Mouse (Mus musculus): ENCODE measurements at regions not wholly inside any gene's neighbourhood (a gene's known extent, or its start where the extent isn't known, plus 50 kb on each side); places are given as distances from the start of the nearest gene placed in this dataset.

GRCm38 (mm10) chr13:86857910-86858309 lies 811.2 kb upstream of the Cox7c start:
- Histone ChIP-seq H3K4me3 (ENCODE audit: control insufficient read depth in 1 of 2, insufficient read depth in 1 of 2, low read depth in 2 of 2, low read length in 2 of 2) (no peak overlapping the region), H3K9ac (ENCODE audit: control insufficient read depth, low read depth, low read length, poor library complexity, severe bottlenecking) (no peak overlapping the region), H3K4me1 (ENCODE audit: control insufficient read depth in 1 of 2, insufficient read depth in 2 of 2, low read length in 2 of 2) (no peaks in the 10 kb centered on the region), H3K79me2 (ENCODE audit: control insufficient read depth, insufficient read depth, low read length, poor library complexity) (no peaks in the 10 kb centered on the region), H3K36me3 (ENCODE audit: control insufficient read depth in 1 of 2, insufficient read depth in 2 of 2, low read length in 2 of 2) (no peaks in the 10 kb centered on the region), H3K27me3 (ENCODE audit: control insufficient read depth in 1 of 2, insufficient read depth in 2 of 2, low read length in 2 of 2) (no peaks in the 10 kb centered on the region), H3K27ac (ENCODE audit: control insufficient read depth, low read depth, low read length) (no peak overlapping the region), H3K9me3 (replicated peaks; ENCODE audit: insufficient read depth, low read length) (no peaks in the 10 kb centered on the region)
- TF ChIP-seq KAT2A (conservative IDR thresholded peaks at IDR 0.05; ENCODE audit: low read depth, low read length) (no peak), USF2 (IDR thresholded peaks at IDR 0.05; ENCODE audit: borderline replicate concordance in 1 of 2, insufficient read depth in 1 of 2, low read depth in 1 of 2, low read length in 2 of 2) (no peak), CHD1 (IDR thresholded peaks at IDR 0.05; ENCODE audit: low read depth, low read length) (no peak), EP300 (IDR thresholded peaks at IDR 0.05; ENCODE audit: low read depth in 1 of 2, low read length in 2 of 2) (0 out of 4 replicates have a peak, but pooled peaks of 1 of the 2 experiments have one; percentile 40), MAFK (IDR thresholded peaks at IDR 0.05; ENCODE audit: borderline replicate concordance, low read depth, low read length) (no peak), SIN3A (IDR thresholded peaks at IDR 0.05; ENCODE audit: low read length) (no peak), MAZ (IDR thresholded peaks at IDR 0.05; ENCODE audit: low read depth, low read length) (no peak), MYC (IDR thresholded peaks at IDR 0.05; ENCODE audit: low read depth, low read length) (no peak), ZNF384 (IDR thresholded peaks at IDR 0.05; ENCODE audit: low read depth, low read length) (peak; percentile 20; the same call in 1 of the 2 replicates), GABPA (IDR thresholded peaks at IDR 0.05; ENCODE audit: low read depth, low read length) (no peak), MAX (IDR thresholded peaks at IDR 0.05; ENCODE audit: low read length) (no peak), POLR2AphosphoS5 (IDR thresholded peaks at IDR 0.05; ENCODE audit: borderline replicate concordance, low read depth, low read length) (no peak)
- peak; percentile 17 for DNase-seq (ENCODE audit: low read depth, low spot score)

GRCm38 (mm10) chr13:86840862-86841261 lies 794.2 kb upstream of the Cox7c start:
- H3K4me1 ChIP-seq (ENCODE audit: control insufficient read depth in 1 of 2, insufficient read depth in 2 of 2, low read length in 2 of 2), result no peaks in the 10 kb centered on the region
- H3K79me2 ChIP-seq (ENCODE audit: control insufficient read depth, insufficient read depth, low read length, poor library complexity), result no peaks in the 10 kb centered on the region
- no peaks in the 10 kb centered on the region for H3K36me3 ChIP-seq (ENCODE audit: control insufficient read depth in 1 of 2, insufficient read depth in 2 of 2, low read length in 2 of 2)
- H3K9ac ChIP-seq (ENCODE audit: control insufficient read depth, low read depth, low read length, poor library complexity, severe bottlenecking), result no peak overlapping the region
- no peaks in the 10 kb centered on the region for H3K27me3 ChIP-seq (ENCODE audit: control insufficient read depth in 1 of 2, insufficient read depth in 2 of 2, low read length in 2 of 2)
- DNase-seq (ENCODE audit: low read depth, low spot score), result no peak
- H3K9me3 ChIP-seq (replicated peaks; ENCODE audit: insufficient read depth, low read length), result no peaks in the 10 kb centered on the region
- no peak overlapping the region for H3K4me3 ChIP-seq (ENCODE audit: control insufficient read depth in 1 of 2, insufficient read depth in 1 of 2, low read depth in 2 of 2, low read length in 2 of 2)
- no peak overlapping the region for H3K27ac ChIP-seq (ENCODE audit: control insufficient read depth, low read depth, low read length)
- TF ChIP-seq E2F4 (IDR thresholded peaks at IDR 0.05; ENCODE audit: borderline replicate concordance, low read depth, low read length), result no peak
- TF ChIP-seq MAZ (IDR thresholded peaks at IDR 0.05; ENCODE audit: low read depth, low read length), result no peak
- no peak for TF ChIP-seq POLR2A (IDR thresholded peaks at IDR 0.05; ENCODE audit: control insufficient read depth in 1 of 2, insufficient read depth in 1 of 2, low read depth in 1 of 2, low read length in 2 of 2, poor library complexity in 1 of 2)
- no peak for TF ChIP-seq CHD2 (IDR thresholded peaks at IDR 0.05; ENCODE audit: low read length)
- TF ChIP-seq NRF1 (IDR thresholded peaks at IDR 0.05; ENCODE audit: insufficient read depth, low read depth, low read length, poor library complexity, severe bottlenecking), result no peak

All from MEL (cell line).